Mouse (Mus musculus) liver, embryonic 15.5 days (tissue): ENCODE results near the gene Neurl4. TPM values are rescaled to one million over a fixed set of nuclear protein-coding genes. Genes with fewer than 3 reads are reported as not detected.

Experiments used
- ATAC-seq: fragments of 200-750 bp; cut with Nextera tagmentation; 2 replicates; pipeline ENCODE4 v1.8.0; 2017; ENCODE audit warnings: moderate number of reproducible peaks, mild to moderate bottlenecking, moderate library complexity; ENCODE audit not compliant: insufficient read depth
- H3K27ac ChIP-seq: fragments of 300-500 bp; sonication (generic); replicated peaks from 2 replicates; pipeline ENCODE4 v1.5.1; 2015; ENCODE audit warnings: mild to moderate bottlenecking, inconsistent platforms
- H3K27me3 ChIP-seq: fragments of 300-500 bp; sonication (generic); 2 replicates; pipeline ENCODE4 v1.6.1; 2015; ENCODE audit warnings: mild to moderate bottlenecking, inconsistent platforms
- H3K36me3 ChIP-seq: fragments of 300-500 bp; sonication (generic); replicated peaks from 2 replicates; pipeline ENCODE4 v1.6.1; 2015; ENCODE audit warnings: moderate library complexity, mild to moderate bottlenecking, inconsistent platforms
- H3K4me1 ChIP-seq: fragments of 300-500 bp; sonication (generic); replicated peaks from 2 replicates; pipeline ENCODE4 v1.6.1; 2015; ENCODE audit warnings: inconsistent platforms
- H3K4me2 ChIP-seq: fragments of 300-500 bp; sonication (generic); 2 replicates; pipeline ENCODE4 v1.6.1; 2015; ENCODE audit warnings: moderate library complexity, mild to moderate bottlenecking, inconsistent platforms
- H3K4me3 ChIP-seq: fragments of 300-500 bp; sonication (generic); replicated peaks from 2 replicates; pipeline ENCODE4 v1.5.1; 2015; ENCODE audit warnings: mild to moderate bottlenecking, inconsistent platforms
- H3K9ac ChIP-seq: fragments of 300-500 bp; sonication (generic); 2 replicates; pipeline ENCODE4 v1.6.1; 2015; ENCODE audit warnings: moderate library complexity, mild to moderate bottlenecking, inconsistent platforms
- H3K9me3 ChIP-seq: fragments of 300-500 bp; sonication (generic); replicated peaks from 2 replicates; pipeline ENCODE4 v1.6.1; 2016; ENCODE audit warnings: inconsistent platforms
- whole genome bisulfite sequencing: fragments of 180-500 bp; shearing (Covaris S2); methylation state at CpG from one replicate; pipeline ENCODE4 v1.1.7; 2015; ENCODE audit warnings: mixed read lengths; ENCODE audit not compliant: insufficient replicate concordance; 5-methylcytosine and 5-hydroxymethylcytosine counted together
- polyA plus RNA-seq: library from polyadenylated mRNA; unstranded; fragments of >200 nt; fragmentation: Nextera tagmentation; extraction: Ambion mirVana; gene quantifications from 2 replicates; pipeline ENCODE4 v1.2.1, GENCODE M21; 2015

Neurl4 gene
- polyA plus RNA-seq, 1 experiment from 2014 or later = 2.7 TPM

DNA sequence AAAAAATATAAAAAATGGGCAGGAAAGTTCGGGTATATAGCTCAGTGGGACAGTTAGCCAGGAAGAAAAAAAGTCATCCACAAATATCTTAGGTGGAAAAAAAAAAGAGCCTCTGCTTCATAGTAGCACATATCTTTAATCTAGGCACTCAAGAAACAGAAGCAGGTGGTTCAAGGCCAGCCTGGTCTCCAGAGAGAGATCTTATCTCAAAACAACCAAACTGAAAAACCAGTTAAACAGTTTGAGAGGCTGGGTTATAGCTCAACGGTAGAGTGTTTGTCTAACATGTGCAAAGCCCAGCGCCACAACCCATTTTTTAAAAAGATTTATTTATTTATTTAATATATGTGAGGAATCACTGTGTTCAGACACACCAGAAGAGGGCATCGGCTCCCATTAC, 32.2 kb downstream of the Neurl4 start:
- Histone ChIP-seq H3K9ac (no peak overlapping the region), H3K27me3 (peaks cover 42% of the 10 kb centered on the region), H3K4me2 (no peak overlapping the region), H3K4me3 (no peak overlapping the region), H3K36me3 (no peaks in the 10 kb centered on the region), H3K9me3 (no peaks in the 10 kb centered on the region), H3K27ac (no peak overlapping the region), H3K4me1 (peaks cover 36% of the 10 kb centered on the region)
- no peak for ATAC-seq
- WGBS = 42% methylated on average over 4 of the region's 4 CpGs

DNA sequence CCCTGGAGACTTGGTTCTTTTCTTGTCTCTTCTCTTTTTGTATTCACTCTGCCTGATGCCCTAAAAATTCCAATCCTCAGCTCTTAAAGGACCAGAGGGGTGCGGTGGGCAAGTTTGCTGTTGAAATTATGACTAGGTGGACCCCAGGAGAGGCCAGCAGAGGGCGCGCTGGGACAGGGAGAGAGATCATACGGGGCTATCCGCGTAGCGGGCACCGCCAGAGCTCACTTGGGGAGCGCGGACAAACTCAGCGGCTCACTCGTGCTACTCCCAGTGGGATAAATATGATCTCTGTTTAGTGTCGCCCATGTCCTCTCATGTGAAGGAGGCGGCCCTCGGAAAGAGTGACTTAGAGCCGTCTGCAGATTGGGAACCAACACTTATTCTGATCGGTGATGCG, 33.3 kb downstream of the Neurl4 start:
- peaks cover 46% of the 10 kb centered on the region for H3K4me1 ChIP-seq
- peak overlapping the region; percentile 57 for H3K4me3 ChIP-seq
- 1% methylated on average over 18 of the region's 18 CpGs for WGBS
- H3K9me3 ChIP-seq = no peaks in the 10 kb centered on the region
- H3K27ac ChIP-seq = no peak overlapping the region
- ATAC-seq = peak; percentile 43
- no peaks in the 10 kb centered on the region for H3K36me3 ChIP-seq
- H3K4me2 ChIP-seq = peak overlapping the region; percentile 92
- peaks cover 53% of the 10 kb centered on the region for H3K27me3 ChIP-seq
- no peak overlapping the region for H3K9ac ChIP-seq

- H3K27ac ChIP-seq = no peak overlapping the region
- H3K9me3 ChIP-seq = no peaks in the 10 kb centered on the region
- no peak for ATAC-seq
- peaks cover 46% of the 10 kb centered on the region for H3K4me1 ChIP-seq
- no peaks in the 10 kb centered on the region for H3K36me3 ChIP-seq
- WGBS = 13% methylated on average over 6 of the region's 6 CpGs
- peak overlapping the region; percentile 57 for H3K4me3 ChIP-seq
- peak overlapping the region; percentile 92 for H3K4me2 ChIP-seq
- H3K9ac ChIP-seq = no peak overlapping the region
- H3K27me3 ChIP-seq = peaks cover 58% of the 10 kb centered on the region
Observed at GRCm38 (mm10) chr11:69934681-69935080, 33.8 kb downstream of the Neurl4 start.

GRCm38 (mm10) chr11:69935137-69935879, 34.4 kb downstream of the Neurl4 start, which contains the start of gene Ybx2:
Gene Ybx2 (plus strand): TSS chr11:69935796.
- Histone ChIP-seq H3K27me3 (peaks cover 65% of the 10 kb centered on the region), H3K9me3 (no peaks in the 10 kb centered on the region), H3K4me3 (peak within 1 kb of the TSS; percentile 57), H3K4me2 (peak within 1 kb of the TSS; percentile 92), H3K36me3 (no peaks in the 10 kb centered on the region), H3K4me1 (peaks cover 46% of the 10 kb centered on the region), H3K27ac (no peak within 1 kb of the TSS), H3K9ac (peak within 1 kb of the TSS; percentile 37)
- ATAC-seq = peak; percentile 72
- 2% methylated on average over 62 of the region's 62 CpGs for WGBS

DNA sequence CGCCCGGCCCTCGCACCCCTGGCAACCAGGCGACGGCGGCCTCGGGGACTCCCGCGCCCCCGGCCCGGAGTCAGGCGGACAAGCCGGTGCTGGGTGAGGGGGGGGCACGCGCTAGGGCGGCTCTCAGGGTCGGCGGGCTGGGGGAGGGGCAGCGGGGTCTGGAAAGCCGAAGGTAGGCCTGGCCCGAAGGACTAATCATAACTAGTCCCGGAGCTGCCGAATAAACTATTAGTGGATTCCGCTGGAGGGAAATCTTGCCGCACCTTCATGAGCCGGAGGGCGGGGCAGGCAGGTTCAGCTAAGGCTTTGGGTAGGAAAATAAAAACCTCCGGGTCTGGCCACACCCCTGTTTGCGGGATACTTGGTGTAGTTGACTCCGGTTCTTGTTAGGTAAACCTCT, 35.3 kb downstream of the Neurl4 start:
- Histone ChIP-seq H3K27ac (no peak overlapping the region), H3K4me3 (peak overlapping the region; percentile 57), H3K4me1 (peaks cover 46% of the 10 kb centered on the region), H3K9me3 (no peaks in the 10 kb centered on the region), H3K36me3 (no peaks in the 10 kb centered on the region), H3K4me2 (peak overlapping the region; percentile 92), H3K27me3 (peaks cover 72% of the 10 kb centered on the region), H3K9ac (peak overlapping the region; percentile 21; the same call in 1 of the 2 replicates)
- ATAC-seq = 0 out of 2 replicates have a peak, but pooled peaks have one; percentile 2
- 3% methylated on average over 30 of the region's 30 CpGs for WGBS

GRCm38 (mm10) chr11:69936714-69937347, 36.0 kb downstream of the Neurl4 start:
- no peaks in the 10 kb centered on the region for H3K9me3 ChIP-seq
- H3K4me3 ChIP-seq = peak overlapping the region; percentile 57; the same call in 1 of the 2 replicates
- no peak for ATAC-seq
- H3K4me1 ChIP-seq = peaks cover 46% of the 10 kb centered on the region
- 46% methylated on average over 9 of the region's 9 CpGs for WGBS
- H3K27ac ChIP-seq = no peak overlapping the region
- H3K27me3 ChIP-seq = peaks cover 77% of the 10 kb centered on the region
- no peaks in the 10 kb centered on the region; the same call in 1 of the 2 replicates for H3K36me3 ChIP-seq
- no peak overlapping the region; the same call in 1 of the 2 replicates for H3K9ac ChIP-seq
- peak overlapping the region; percentile 92 for H3K4me2 ChIP-seq

GRCm38 (mm10) chr11:69937385-69937784, 36.5 kb downstream of the Neurl4 start:
- H3K4me3 ChIP-seq = no peak overlapping the region
- peaks cover 44% of the 10 kb centered on the region for H3K4me1 ChIP-seq
- no peaks in the 10 kb centered on the region for H3K9me3 ChIP-seq
- peaks cover 82% of the 10 kb centered on the region for H3K27me3 ChIP-seq
- H3K27ac ChIP-seq = no peak overlapping the region
- H3K4me2 ChIP-seq = no peak overlapping the region
- no peak for ATAC-seq
- H3K9ac ChIP-seq = no peak overlapping the region
- WGBS = 44% methylated on average over 4 of the region's 4 CpGs
- H3K36me3 ChIP-seq = peaks cover 5% of the 10 kb centered on the region

DNA sequence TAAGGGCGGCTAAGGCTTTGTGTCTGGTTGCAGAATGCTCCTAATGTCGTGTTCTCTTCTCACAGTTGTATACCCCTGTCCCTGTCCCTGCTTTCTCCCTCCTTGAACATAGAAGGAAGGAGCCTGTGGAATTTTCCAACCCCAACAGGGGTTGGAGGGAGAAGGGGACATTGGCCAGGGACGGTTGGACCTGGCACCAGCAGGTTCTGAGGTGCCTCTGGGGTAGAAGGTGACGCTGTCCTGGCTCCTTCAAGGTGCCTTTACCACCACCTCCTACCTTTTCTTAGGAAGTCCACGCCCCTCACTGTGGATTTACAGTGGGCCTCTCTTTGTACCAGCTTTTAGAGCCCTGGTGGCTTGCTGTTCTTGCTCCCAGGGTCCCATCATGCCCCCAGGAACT, 37.0 kb downstream of the Neurl4 start:
- Histone ChIP-seq H3K9ac (no peak overlapping the region), H3K9me3 (no peaks in the 10 kb centered on the region), H3K36me3 (peaks cover 10% of the 10 kb centered on the region), H3K27me3 (peaks cover 87% of the 10 kb centered on the region), H3K4me2 (no peak overlapping the region), H3K4me1 (peaks cover 45% of the 10 kb centered on the region), H3K27ac (no peak overlapping the region), H3K4me3 (no peak overlapping the region)
- WGBS = 58% methylated on average over 5 of the region's 5 CpGs
- ATAC-seq = no peak

DNA sequence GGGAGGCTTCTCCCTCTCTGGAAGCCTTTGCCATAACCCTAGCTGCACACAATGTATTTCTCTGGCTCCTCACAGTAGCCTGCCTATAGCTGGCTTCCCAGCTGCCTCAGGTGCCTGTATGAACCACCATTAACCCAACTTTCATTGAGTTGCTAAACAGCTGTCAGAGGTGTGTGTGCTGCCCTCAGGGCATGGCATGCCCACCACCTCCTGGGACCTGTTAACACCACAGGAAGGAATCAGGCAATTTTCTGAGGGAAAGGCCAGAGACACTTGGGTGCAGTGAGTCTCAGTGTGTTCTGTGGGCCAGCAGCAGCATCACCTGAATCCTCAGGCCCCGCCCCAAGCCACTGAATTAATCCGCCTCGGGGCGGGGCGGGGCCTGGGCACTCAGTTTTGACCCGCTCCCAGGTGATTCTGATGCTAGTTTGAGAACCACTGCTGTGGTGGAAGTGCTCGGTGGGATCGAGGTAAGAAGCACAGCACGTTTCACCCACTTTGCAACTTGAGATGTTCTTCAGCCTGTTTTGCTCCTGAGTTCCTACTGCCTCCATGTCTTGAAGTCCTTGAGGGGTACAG, 37.6 kb downstream of the Neurl4 start:
- Histone ChIP-seq H3K4me2 (no peak overlapping the region), H3K9ac (no peak overlapping the region), H3K9me3 (no peaks in the 10 kb centered on the region), H3K36me3 (peaks cover 16% of the 10 kb centered on the region), H3K4me3 (no peak overlapping the region), H3K27me3 (peaks cover 93% of the 10 kb centered on the region), H3K4me1 (peaks cover 48% of the 10 kb centered on the region), H3K27ac (no peak overlapping the region)
- ATAC-seq = no peak
- 37% methylated on average over 9 of the region's 9 CpGs for WGBS

- H3K4me2 ChIP-seq = no peak overlapping the region
- no peaks in the 10 kb centered on the region for H3K9me3 ChIP-seq
- no peak overlapping the region for H3K4me3 ChIP-seq
- peaks cover 48% of the 10 kb centered on the region for H3K4me1 ChIP-seq
- no peak overlapping the region for H3K27ac ChIP-seq
- WGBS = 61% methylated on average over 5 of the region's 5 CpGs
- peaks cover 96% of the 10 kb centered on the region for H3K27me3 ChIP-seq
- no peak overlapping the region for H3K9ac ChIP-seq
- peaks cover 23% of the 10 kb centered on the region for H3K36me3 ChIP-seq
- no peak for ATAC-seq
Observed at GRCm38 (mm10) chr11:69939181-69939580, 38.3 kb downstream of the Neurl4 start.

DNA sequence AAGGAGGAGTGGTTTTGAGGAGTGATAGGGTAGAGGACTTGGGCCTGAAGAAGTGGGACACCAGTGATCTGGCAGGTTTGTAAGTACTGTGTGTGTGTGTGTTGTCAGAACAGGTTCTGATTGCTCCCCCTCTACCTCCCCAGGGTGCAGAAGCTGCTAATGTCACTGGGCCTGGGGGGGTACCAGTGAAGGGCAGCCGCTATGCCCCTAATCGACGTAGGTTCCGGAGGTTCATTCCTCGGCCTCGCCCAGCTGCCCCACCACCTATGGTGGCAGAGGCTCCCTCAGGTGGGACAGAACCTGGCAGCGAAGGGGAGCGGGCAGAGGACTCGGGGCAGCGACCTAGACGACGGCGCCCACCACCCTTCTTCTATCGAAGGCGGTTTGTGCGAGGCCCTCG, 38.9 kb downstream of the Neurl4 start:
- peaks cover 28% of the 10 kb centered on the region for H3K36me3 ChIP-seq
- H3K27me3 ChIP-seq = peaks cover 96% of the 10 kb centered on the region
- H3K4me3 ChIP-seq = no peak overlapping the region
- no peak overlapping the region for H3K27ac ChIP-seq
- no peaks in the 10 kb centered on the region for H3K9me3 ChIP-seq
- no peak for ATAC-seq
- no peak overlapping the region for H3K4me2 ChIP-seq
- no peak overlapping the region for H3K9ac ChIP-seq
- peaks cover 48% of the 10 kb centered on the region for H3K4me1 ChIP-seq
- WGBS = 89% methylated on average over 17 of the region's 17 CpGs
